Mouse (Mus musculus): Measurements from ENCODE around the gene Tnfrsf4. TPM values are rescaled to one million over a fixed set of nuclear protein-coding genes. Genes with fewer than 3 reads are reported as not detected.

The Tnfrsf4 gene
- polyA plus RNA-seq, 1 experiment = 20.7 TPM

GRCm38 (mm10) chr4:156004109-156004508, 9.5 kb upstream of the Tnfrsf4 start:
- no peak overlapping the region for H3K4me3 ChIP-seq (ENCODE audit: extremely low read depth, insufficient read depth, insufficient read length)
- TF ChIP-seq CTCF (IDR thresholded peaks at IDR 0.05; ENCODE audit: extremely low read depth, insufficient read depth, insufficient read length, insufficient replicate concordance) (no peak), POLR2A (IDR thresholded peaks at IDR 0.05; ENCODE audit: low read depth, low read length) (no peak)
- peak overlapping the region; percentile 38; the same call in 1 of the 2 replicates for H3K27ac ChIP-seq (ENCODE audit: insufficient read depth, low read length)
- DNase-seq (ENCODE audit: low read depth in 1 of 2, low spot score in 2 of 2) = peak in 1 of 2 experiments; percentile 31
- WGBS = 84% methylated on average over 3 of the region's 3 CpGs
- no peaks in the 10 kb centered on the region for H3K27me3 ChIP-seq (ENCODE audit: control insufficient read depth, insufficient read depth, low read length)
- H3K4me1 ChIP-seq (ENCODE audit: control insufficient read depth, insufficient read depth, insufficient read length) = no peaks in the 10 kb centered on the region
- peaks cover 63% of the 10 kb centered on the region for H3K36me3 ChIP-seq (ENCODE audit: control insufficient read depth, insufficient read depth, low read length)

GRCm38 (mm10) chr4:156008369-156008768, 5.3 kb upstream of the Tnfrsf4 start:
- WGBS = 96% methylated on average over 4 of the region's 4 CpGs

GRCm38 (mm10) chr4:156014436-156014835, 793 bp downstream of the Tnfrsf4 start:
- Histone ChIP-seq H3K36me3 (ENCODE audit: control insufficient read depth, insufficient read depth, low read length) (peaks cover 16% of the 10 kb centered on the region), H3K27me3 (ENCODE audit: control insufficient read depth, insufficient read depth, low read length) (no peaks in the 10 kb centered on the region), H3K4me1 (ENCODE audit: control insufficient read depth, insufficient read depth, insufficient read length) (no peaks in the 10 kb centered on the region), H3K4me3 (ENCODE audit: extremely low read depth, insufficient read depth, insufficient read length) (peak overlapping the region; percentile 5; the same call in 1 of the 2 replicates), H3K27ac (ENCODE audit: insufficient read depth, low read length) (no peak overlapping the region)
- TF ChIP-seq CTCF (IDR thresholded peaks at IDR 0.05; ENCODE audit: extremely low read depth, insufficient read depth, insufficient read length, insufficient replicate concordance) (no peak), POLR2A (IDR thresholded peaks at IDR 0.05; ENCODE audit: low read depth, low read length) (no peak)
- no peak for DNase-seq (ENCODE audit: low read depth in 1 of 2, low spot score in 2 of 2)
- WGBS = 90% methylated on average over 2 of the region's 2 CpGs

More at GRCm38 (mm10) chr4:156008369-156008768, 5.3 kb upstream of the Tnfrsf4 start:
- Histone ChIP-seq H3K4me1 (ENCODE audit: control insufficient read depth, insufficient read depth, insufficient read length) (no peaks in the 10 kb centered on the region), H3K27me3 (ENCODE audit: control insufficient read depth, insufficient read depth, low read length) (no peaks in the 10 kb centered on the region), H3K4me3 (ENCODE audit: extremely low read depth, insufficient read depth, insufficient read length) (no peak overlapping the region), H3K27ac (ENCODE audit: insufficient read depth, low read length) (no peak overlapping the region), H3K36me3 (ENCODE audit: control insufficient read depth, insufficient read depth, low read length) (peaks cover 52% of the 10 kb centered on the region)
- DNase-seq (ENCODE audit: low read depth in 1 of 2, low spot score in 2 of 2) = no peak
- TF ChIP-seq POLR2A (IDR thresholded peaks at IDR 0.05; ENCODE audit: low read depth, low read length) (no peak), CTCF (IDR thresholded peaks at IDR 0.05; ENCODE audit: extremely low read depth, insufficient read depth, insufficient read length, insufficient replicate concordance) (no peak)

GRCm38 (mm10) chr4:156019771-156020170, 6.1 kb downstream of the Tnfrsf4 start:
- no peaks in the 10 kb centered on the region for H3K27me3 ChIP-seq (ENCODE audit: control insufficient read depth, insufficient read depth, low read length)
- WGBS = 97% methylated on average over 12 of the region's 12 CpGs
- H3K4me3 ChIP-seq (ENCODE audit: extremely low read depth, insufficient read depth, insufficient read length) = no peak overlapping the region
- peaks cover 3% of the 10 kb centered on the region; the same call in 1 of the 2 replicates for H3K4me1 ChIP-seq (ENCODE audit: control insufficient read depth, insufficient read depth, insufficient read length)
- no peak overlapping the region for H3K27ac ChIP-seq (ENCODE audit: insufficient read depth, low read length)
- H3K36me3 ChIP-seq (ENCODE audit: control insufficient read depth, insufficient read depth, low read length) = peaks cover 1% of the 10 kb centered on the region; the same call in 1 of the 2 replicates
- no peak for DNase-seq (ENCODE audit: low read depth in 1 of 2, low spot score in 2 of 2)
- no peak for TF ChIP-seq CTCF (IDR thresholded peaks at IDR 0.05; ENCODE audit: extremely low read depth, insufficient read depth, insufficient read length, insufficient replicate concordance)
- no peak for TF ChIP-seq POLR2A (IDR thresholded peaks at IDR 0.05; ENCODE audit: low read depth, low read length)

GRCm38 (mm10) chr4:156021381-156021780, 7.7 kb downstream of the Tnfrsf4 start:
- Histone ChIP-seq H3K27me3 (ENCODE audit: control insufficient read depth, insufficient read depth, low read length) (no peaks in the 10 kb centered on the region), H3K4me1 (ENCODE audit: control insufficient read depth, insufficient read depth, insufficient read length) (peaks cover 11% of the 10 kb centered on the region; the same call in 1 of the 2 replicates), H3K27ac (ENCODE audit: insufficient read depth, low read length) (peak overlapping the region; percentile 89), H3K36me3 (ENCODE audit: control insufficient read depth, insufficient read depth, low read length) (no peaks in the 10 kb centered on the region; the same call in 1 of the 2 replicates), H3K4me3 (ENCODE audit: extremely low read depth, insufficient read depth, insufficient read length) (no peak overlapping the region)
- TF ChIP-seq POLR2A (IDR thresholded peaks at IDR 0.05; ENCODE audit: low read depth, low read length) (no peak), CTCF (IDR thresholded peaks at IDR 0.05; ENCODE audit: extremely low read depth, insufficient read depth, insufficient read length, insufficient replicate concordance) (no peak)
- no peak for DNase-seq (ENCODE audit: low read depth in 1 of 2, low spot score in 2 of 2)
- 52% methylated on average over 3 of the region's 3 CpGs for WGBS

- H3K27ac ChIP-seq (ENCODE audit: insufficient read depth, low read length) = peak overlapping the region; percentile 89
- H3K4me3 ChIP-seq (ENCODE audit: extremely low read depth, insufficient read depth, insufficient read length) = no peak overlapping the region
- peaks cover 14% of the 10 kb centered on the region; the same call in 1 of the 2 replicates for H3K4me1 ChIP-seq (ENCODE audit: control insufficient read depth, insufficient read depth, insufficient read length)
- DNase-seq (ENCODE audit: low read depth in 1 of 2, low spot score in 2 of 2) = peak in 1 of 2 experiments; percentile 63
- TF ChIP-seq CTCF (IDR thresholded peaks at IDR 0.05; ENCODE audit: extremely low read depth, insufficient read depth, insufficient read length, insufficient replicate concordance) (no peak), POLR2A (IDR thresholded peaks at IDR 0.05; ENCODE audit: low read depth, low read length) (no peak; the same call in 1 of the 2 replicates)
- no peaks in the 10 kb centered on the region for H3K27me3 ChIP-seq (ENCODE audit: control insufficient read depth, insufficient read depth, low read length)
- no peaks in the 10 kb centered on the region for H3K36me3 ChIP-seq (ENCODE audit: control insufficient read depth, insufficient read depth, low read length)
- 44% methylated on average over 9 of the region's 9 CpGs for WGBS
These were observed 8.3 kb downstream of the Tnfrsf4 start for GRCm38 (mm10) chr4:156021942-156022419.

- TF ChIP-seq CTCF (IDR thresholded peaks at IDR 0.05; ENCODE audit: extremely low read depth, insufficient read depth, insufficient read length, insufficient replicate concordance) = no peak
- TF ChIP-seq POLR2A (IDR thresholded peaks at IDR 0.05; ENCODE audit: low read depth, low read length) = no peak
- no peak for DNase-seq (ENCODE audit: low read depth in 1 of 2, low spot score in 2 of 2)
- WGBS = 86% methylated on average over 9 of the region's 9 CpGs
These were observed 9.9 kb downstream of the Tnfrsf4 start for GRCm38 (mm10) chr4:156023520-156023919.

More at GRCm38 (mm10) chr4:156023520-156023919, 9.9 kb downstream of the Tnfrsf4 start:
- H3K4me1 ChIP-seq (ENCODE audit: control insufficient read depth, insufficient read depth, insufficient read length) = peaks cover 14% of the 10 kb centered on the region; the same call in 1 of the 2 replicates
- H3K4me3 ChIP-seq (ENCODE audit: extremely low read depth, insufficient read depth, insufficient read length) = no peak overlapping the region
- H3K27me3 ChIP-seq (ENCODE audit: control insufficient read depth, insufficient read depth, low read length) = no peaks in the 10 kb centered on the region
- H3K27ac ChIP-seq (ENCODE audit: insufficient read depth, low read length) = no peak overlapping the region
- no peaks in the 10 kb centered on the region; the same call in 1 of the 2 replicates for H3K36me3 ChIP-seq (ENCODE audit: control insufficient read depth, insufficient read depth, low read length)

Data from spleen, adult 2 months (tissue).